Mouse (Mus musculus) retina, embryonic 14.5 days (tissue): ENCODE data around the gene Pepd.
A peak's percentile ranks its signal among the peaks of the same experiment; 100 is the strongest.
"Not testable (repeated sequence)": the region's sequence is repeated elsewhere in the genome, so short reads cannot be mapped to it uniquely, and the experiment has no call there.

ENCODE experiments used
- DNase-seq: peaks from one replicate; pipeline ENCODE4 v3.0.0-alpha.2; 2015; ENCODE audit warnings: low spot score

Pepd gene

DNA sequence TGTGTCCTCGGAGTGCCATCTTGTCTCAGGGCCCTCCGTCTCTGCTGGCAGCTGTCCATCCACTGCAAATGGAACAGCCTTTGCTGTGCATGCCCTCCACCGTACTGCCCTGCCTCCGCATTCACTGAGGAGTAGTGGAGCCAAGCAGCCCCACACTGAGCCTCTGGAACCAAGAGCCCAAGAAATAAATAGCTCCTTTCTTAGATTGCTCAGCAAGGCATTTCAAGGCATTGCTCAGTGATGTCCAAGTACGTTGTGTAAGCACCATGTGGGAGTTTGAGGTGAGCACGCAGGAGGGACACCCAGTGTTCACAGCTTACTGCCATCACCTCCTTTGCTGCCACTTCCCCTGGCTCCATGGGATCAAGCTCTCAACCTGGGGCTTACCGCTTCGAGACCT, 20.5 kb downstream of the Pepd start:
- no peak for DNase-seq

DNA sequence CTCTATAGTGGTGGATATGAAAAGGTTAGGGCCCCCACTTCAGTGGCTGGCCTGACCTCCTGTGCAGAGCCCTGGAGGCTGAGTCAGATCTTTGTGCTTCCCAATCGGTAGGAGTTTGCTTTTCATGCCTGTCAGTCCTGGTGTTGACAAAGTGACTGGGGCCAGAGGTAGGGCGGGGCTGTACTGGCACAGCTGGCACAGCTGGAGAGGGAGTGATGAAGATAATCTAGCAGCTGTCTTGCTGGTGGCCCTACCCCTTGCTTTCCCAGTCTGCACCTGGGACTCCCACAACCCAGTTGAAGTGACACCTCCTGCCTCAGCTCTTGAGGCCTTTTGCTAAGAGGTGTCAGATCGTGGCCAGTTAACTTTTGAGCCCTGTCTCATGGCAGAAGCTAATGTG, 21.0 kb downstream of the Pepd start:
- no peak for DNase-seq

DNA sequence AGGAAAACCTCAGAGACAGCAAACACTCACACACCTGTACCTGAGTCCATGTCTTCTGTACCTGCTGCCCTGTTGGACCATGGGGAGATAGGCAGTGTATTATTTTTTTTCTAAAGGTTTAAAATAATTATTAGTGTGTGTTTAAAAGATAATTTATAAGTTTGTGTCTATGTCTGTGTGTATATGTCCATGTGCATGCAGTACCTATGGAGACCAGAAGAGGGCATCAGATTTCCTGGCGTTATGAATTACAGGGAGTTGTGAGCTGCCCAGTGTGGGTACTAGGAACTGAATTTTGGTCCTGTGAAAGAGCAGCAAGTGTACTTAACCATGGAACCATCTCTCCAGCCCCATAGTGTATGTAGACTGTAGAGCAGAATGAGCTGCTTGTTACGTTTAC, 24.2 kb downstream of the Pepd start:
- DNase-seq = no peak

DNA sequence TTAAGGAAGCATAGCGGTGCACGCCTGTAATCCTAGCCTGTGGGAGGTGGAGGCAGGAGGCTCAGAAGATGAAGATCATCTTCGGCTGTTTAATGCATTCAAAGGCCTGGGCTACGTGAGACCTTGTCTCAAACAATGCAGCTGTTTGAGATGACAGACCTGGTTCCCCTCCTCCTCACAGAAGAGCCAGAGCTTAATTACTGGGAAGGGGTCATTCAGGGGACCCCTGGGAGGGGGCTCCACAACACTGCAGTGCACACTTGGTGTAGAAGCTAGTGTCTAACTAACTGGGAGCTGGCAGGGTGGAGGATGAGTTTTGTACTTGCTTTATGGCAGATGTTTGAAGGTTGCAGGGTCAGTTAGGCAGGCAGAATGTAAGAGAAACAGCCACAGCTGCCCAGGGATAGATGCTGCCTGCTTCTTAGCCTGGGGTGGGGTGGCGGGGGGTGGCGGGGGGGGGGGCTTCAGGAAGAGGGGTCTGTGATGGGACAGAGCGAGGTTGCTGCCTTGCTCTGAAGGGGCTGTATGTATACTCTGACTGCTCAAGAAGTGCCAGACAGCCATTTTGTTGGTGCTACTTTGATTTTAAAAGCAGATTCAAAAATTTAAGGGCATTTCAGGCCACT, 26.6 kb downstream of the Pepd start:
- peak; percentile 65 for DNase-seq

DNA sequence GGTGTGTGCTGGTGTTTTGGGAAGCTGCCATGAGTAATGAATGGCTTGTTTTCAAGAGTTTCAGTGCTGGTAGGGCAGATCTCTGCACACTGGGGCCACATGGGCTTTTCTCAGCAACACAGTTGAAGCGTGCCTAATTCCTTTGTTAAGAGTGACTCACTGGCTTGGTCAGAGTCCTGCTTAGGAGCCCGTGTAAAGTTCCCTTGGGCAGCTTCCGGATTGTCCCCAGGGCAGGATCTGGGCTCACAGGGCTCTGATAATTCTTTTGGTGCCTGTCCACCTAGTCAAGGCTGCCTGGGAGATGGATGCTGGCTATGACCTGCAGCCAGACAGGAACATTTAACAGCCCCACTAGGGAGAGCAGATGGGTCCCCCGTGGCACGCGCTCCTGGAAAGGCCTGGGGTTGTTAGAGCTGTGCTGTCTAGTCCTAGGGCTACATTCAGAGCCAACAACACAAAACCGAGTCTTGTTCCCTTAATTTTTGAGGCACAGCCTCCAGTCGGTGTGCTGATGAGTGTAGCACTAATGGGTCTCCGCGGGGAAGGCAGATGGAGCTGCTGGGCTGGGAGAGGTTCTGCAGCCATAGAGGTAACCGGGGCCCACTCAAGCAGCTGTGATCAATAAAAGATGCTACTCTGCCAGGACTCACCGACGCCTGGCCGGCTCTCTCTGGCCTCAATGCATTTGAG, 27.2 kb downstream of the Pepd start:
- DNase-seq = peak; percentile 88

DNA sequence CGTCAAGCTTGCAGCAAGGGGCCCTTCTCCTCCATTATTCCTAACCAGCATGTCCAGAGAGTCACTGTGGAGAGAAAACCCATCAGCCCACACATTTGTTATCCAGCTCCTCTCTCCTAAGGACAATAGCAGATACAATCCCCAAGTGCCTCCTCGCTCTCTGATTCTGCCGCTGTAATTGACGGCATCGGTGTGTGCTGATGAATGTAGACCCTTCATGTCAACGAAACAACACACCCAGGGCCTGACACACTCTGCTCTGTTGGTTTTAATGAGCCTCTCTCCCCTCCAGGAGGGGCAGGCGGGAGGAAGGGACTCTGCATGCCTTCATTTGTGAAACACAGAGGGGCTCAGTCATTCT, 27.8 kb downstream of the Pepd start:
- DNase-seq = peak; percentile 69

DNA sequence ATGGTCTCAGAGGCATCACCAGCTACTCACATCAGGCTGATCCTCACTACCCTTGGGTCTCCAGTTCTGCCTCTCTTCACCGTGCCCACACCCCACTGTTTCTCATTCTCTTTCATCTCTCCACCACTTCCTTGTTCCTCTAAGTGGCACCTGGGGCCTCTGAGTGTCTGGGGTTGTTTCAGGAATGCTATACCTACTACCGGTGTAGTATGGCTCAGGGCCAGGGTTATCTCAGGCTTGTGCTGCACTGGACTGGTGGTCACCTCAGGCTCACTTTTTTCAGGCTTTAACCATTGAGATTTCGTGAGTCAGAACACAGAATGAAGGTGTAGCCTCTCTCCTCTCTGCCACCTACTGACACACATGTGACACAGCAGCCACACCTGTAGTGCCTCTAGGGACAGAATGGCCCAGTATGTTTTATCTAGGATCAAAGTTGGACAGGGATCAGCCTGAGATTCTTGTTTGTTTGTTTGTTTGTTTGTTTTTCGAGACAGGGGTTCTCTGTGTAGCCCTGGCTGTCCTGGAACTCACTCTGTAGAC, 31.5 kb downstream of the Pepd start:
- DNase-seq = no peak

DNA sequence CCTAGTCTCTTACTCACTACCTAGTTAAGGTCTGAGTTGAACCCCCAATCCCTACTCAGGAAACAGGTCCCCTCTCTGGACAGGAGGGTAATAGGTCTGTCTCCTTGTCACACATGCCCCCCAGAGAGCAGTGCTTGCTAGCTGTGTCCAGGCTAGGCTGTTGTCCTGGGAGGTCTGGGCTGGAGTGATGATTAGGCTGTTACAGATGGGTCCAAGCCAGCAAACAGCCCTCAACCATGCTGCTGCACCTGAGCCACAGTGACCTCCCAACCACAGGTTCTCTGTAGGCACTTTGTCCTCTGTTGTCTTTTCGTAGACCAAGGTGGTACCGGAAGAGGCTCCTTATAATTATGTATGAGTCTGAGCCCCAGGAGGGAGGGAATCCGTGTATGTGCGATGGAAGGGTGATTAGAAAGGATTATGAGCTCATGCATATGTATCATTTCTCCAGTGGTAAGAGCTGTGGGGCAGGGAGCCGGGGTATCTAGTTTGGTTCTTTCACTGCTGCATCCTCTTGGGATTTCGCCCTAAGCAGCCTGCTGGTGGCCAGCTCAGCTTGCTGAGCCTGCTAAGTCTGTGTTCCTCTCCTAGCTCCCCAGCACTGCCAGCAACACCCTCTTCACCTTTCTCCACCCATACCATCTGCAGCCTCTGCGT, 34.2 kb downstream of the Pepd start:
- no peak for DNase-seq

DNA sequence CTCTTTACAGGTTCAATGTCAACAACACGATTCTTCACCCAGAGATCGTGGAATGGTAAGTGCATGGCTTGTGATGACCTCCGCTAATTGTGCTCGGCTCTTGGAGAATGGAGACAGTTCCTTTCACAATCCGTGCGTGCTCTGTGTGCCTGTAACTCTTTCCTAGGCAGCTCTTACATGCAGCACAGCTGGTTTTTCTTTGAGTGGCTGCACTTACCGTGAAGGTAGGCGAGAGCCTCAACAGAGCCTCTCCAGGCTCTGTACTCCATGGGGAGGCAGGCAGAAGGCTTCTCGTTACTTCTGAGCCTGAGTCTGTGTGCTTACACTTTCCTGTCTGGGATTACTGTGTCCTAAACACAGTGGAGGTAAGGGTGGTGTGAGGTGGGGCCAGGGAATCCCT, 42.4 kb downstream of the Pepd start:
- no peak for DNase-seq

DNA sequence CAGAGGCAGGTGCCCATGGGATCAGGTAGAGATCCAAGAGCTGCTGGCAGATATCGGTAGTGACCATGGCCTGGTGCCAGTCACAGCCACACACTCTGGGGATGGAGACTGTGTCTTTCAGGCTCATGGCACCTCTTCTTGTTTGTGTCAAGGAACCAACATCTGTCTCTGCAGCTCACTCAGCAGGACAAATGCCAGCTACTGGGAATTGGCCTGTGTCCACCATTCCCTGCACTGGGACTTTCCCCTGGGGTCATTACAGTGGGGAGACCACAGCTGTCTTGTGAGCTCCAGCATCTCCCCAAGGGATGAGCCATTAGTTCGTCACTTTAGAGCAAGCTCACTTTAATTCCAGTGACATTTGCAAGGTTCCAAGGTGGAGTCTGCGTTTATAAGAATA, 43.1 kb downstream of the Pepd start:
- DNase-seq = no peak

DNA sequence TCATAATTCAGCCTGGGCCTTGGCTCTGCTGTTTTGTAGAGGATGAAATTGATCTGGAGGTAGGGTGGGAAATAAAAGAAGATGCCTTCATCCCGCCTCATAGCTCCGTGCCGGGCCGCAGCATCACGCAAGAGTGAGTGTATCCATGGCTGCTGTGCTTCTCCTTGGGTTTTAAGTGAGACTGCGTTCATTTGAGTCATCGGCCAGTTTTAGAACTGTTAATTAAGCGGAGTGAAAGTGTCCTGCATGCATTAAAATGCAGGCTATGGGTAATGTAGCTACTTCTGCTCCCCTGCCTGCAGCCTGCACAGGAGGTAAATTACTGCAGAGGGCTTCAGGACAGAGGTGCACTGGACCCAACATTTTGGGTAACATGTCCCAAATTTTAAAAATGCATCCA, 45.0 kb downstream of the Pepd start:
- no peak for DNase-seq

DNA sequence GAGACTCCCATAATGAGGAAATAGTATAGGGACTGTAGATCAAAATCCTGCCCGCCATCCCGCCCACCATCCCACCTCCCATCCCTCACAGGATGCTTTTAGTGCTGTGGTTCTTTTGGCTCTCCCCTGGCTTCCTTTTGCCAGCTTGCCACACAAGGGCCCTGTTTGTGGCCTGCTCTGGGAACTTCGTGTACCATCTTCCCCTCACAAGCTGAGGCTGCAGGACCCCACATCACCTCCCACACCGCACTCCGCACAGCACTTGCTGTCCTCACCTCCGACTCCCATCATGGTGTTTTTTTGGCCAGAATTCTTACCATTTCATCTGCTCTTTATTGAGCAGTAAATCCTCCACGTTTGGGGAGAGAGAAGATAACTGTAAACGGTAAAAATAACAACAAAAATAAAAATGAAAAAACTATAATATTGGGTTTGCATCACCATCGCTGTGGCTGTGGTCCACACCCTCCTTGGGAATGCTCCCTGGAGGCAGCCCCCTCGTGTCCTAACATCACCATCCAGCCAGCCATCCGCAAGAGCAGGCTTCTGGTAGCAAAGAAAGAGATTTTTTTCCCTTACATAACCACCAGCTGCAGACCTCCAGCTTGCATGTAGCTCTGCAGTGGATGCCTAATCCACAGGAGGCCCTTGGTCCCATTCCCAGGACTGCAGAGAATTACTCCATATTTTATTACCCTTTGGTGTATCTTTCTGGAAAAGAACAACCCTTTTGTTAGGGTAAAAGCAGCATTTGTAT, 51.9 kb downstream of the Pepd start:
- DNase-seq = no peak

DNA sequence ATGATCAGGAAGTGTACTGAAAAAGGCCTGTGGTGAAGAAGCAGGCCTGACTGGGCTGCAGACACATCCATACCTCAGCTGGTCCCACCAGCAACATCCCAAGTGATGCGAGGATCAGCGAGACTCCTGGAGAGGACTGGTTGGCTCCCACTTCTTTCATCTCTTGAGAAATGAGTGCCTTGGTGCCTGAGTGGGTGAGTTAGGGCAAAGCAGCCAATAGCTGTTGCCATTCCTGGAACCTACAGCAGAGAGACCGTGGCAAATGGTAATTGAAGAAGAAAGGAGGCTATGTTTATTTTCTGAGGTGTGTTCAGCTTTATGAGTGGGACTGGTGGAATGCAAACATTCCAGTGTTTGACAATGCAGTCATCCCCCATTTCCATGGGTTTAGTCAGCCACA, 55.2 kb downstream of the Pepd start:
- DNase-seq = no peak

DNA sequence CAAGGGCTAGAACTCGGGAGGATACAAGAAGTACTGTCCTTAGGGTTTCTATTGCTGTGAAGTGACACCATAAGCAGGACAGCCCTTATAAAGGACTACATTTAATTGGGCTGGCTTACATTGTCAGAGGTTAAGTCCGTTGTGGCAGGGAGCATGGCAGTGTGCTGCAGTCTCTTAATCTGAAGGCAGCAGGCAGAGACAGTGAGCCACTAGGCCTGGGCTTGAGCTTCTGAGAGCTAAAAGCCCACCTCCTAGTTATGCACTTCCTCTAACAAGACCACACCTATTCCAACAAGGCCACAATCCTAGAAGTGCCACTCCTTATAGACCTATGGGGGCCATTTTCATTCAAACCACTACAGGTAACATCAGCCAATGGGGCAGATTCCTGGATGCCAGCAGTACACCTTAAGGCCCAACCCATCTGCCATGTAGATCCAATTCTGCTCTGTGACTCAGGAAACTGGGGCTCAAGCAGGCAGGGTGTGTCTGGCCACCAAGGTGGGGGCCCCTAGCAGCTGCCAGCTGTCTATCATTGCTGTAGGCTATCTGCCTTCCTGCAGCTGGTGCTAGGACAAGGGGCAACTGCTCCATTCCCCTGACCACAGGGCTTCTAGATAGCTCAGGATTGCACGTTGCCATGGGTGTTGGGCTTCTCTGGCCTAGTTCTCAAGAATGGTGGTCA, 56.7 kb downstream of the Pepd start:
- DNase-seq = no peak

DNA sequence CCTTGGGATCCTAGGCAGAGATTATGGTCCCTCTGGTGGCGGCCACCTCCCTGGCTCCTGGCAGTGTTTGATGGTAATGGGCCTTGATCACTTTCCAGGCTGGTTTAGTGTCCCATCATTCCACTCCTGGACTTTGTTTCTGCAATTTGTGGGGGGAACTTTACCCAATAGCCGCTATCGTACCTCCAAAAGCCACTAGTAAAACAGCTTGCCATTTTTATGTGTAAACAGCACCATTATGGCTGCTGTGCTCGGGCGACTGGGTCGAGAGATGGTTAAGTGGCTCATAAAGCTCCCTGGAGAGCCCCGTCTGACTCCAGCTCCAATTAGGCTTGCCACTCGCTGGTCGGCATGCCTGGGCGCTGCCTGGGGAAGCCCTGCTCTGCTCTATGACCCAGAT, 59.6 kb downstream of the Pepd start:
- peak; percentile 64 for DNase-seq

DNA sequence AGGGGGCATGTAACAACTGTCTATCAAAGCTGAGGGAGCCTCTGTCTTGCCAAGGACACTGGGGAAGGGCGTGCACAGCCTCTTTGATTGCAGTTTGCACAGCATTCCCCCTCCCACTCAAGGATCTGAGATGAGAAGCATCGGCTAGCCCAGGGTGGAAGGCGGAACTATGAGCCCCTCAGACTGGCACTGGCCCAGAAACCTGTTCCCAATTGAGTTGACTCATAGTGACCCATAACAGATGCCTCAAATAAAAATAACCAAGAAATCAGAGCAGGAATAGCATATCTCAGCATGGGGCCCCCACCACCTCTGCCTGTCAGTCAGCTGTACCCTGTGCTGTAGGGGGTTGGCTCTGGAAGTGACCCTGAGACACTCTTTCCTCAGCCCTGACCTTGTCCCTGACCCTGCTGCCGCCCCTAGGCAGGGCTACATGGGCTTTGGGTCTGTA, 60.8 kb downstream of the Pepd start:
- no peak for DNase-seq

DNA sequence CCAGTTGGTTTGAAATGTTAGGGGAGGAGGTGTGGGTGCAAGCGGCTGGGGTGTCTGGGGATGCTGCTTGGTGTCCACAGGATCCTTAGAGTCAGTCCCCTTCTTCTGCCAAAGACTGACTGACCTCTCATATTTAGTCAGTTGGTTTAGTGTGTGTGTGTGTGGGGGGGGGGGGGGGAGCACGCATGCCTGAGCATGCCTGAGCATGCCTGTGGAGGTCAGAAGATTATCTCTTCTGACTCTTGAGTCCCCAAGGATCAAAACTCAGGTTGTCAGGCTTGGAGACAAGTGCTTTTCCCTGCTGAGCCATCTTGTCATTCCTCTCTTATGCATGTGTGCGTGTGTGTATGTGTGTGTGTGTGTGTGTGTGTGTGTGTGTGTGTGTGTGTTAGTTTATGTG, 61.7 kb downstream of the Pepd start:
- DNase-seq = peak; percentile 18

DNA sequence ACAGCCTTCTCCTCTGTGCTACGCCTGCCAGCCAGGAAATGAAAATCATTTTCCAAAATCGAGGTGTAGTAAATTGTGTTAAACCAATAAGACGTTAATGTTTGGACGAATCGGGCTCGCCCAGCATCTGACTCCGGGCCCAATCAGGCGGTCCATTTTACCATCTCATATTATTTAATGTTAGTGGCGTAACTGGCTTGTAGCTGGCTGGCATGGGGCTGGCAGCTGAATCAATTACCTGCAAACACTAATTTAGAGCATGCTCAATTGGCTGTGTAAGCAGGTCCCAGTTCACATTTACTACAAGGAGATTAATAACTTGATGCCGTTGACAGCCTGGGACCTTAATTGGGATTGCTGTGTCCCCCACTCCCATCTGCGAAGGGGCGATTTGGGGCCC, 63.7 kb downstream of the Pepd start:
- DNase-seq = no peak

DNA sequence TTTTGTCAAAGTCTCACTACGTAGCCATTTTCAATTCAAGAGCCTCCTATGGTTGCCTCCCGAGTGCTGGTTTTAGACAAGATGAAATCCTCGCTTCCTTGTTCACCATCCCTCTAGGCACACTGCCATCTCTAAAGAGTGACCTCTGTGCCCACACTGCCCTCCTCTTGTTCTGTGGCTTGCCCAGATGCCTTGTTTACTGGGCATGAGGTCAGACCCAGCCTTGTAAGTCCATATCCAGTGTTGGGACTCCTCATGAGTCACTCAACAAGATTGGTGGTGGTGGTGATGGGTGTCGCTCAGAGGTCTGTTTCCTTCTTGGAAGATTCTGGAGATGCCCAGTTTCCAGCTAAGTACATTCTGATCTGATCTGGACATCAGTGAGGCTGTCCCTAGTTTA, 65.2 kb downstream of the Pepd start:
- no peak for DNase-seq

DNA sequence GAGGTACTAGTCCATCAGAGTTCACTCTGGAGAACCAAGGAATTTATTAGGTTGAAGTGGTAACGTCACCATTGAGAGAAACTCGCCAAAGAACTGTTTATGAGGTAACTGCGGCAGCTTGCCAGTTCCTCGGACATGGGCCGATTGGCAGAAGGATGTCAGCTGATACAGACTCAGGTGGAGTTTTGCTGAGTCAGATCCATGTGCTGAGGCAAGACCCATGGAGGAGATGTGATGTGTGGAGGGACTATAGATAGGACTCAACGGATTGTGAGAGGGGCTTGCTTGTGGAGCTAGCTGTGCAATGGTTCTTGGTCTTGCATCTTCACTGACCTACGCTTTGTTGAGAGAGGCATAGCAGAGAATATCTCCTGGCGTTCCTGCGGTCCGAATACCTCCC, 69.6 kb downstream of the Pepd start:
- no peak for DNase-seq

DNA sequence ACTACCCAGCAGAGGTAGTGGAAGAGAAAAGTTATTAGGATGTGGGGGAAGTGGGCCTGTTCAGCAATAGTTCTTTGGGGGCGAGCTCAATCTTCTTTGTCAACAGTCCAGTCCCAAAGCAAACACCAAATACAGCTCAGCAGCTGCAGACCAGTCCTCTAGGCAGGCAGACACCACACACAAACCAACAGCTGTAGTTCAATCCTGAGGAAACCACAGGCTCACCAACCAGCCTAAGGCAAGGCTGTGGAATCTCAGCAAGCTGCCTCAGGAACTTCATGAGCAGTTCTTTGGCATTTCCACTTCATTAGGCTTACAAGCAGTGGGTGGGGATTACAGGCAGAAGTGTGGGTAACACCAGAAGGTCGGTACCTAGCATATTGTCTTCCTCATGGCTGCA, 70.2 kb downstream of the Pepd start:
- not testable (repeated sequence) for DNase-seq
